Mouse (Mus musculus): ENCODE measurements at regions not wholly inside any gene's neighbourhood (a gene's known extent, or its start where the extent isn't known, plus 50 kb on each side); places are given as distances from the start of the nearest gene placed in this dataset.

DNA sequence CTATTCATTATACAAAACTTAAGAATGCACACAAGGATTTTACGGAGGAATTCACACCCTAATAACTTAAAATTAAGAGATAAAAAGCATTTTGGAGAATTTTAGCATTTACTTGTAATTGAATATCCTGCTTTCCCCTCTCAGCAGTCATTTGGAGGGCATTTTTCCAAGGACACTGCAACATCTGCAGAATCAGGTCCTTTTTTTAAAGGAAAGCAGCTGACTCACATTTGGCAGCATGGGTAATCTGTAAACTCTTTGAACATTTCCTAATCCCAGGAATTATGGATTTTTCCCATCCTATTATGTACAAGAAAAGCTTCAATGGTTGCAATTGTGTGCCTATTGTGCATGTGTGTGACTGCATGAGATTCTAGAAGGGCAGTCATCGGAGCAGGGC, 112.0 kb downstream of the Gm19410 start:
- no peak for DNase-seq (ENCODE audit: low read depth, low spot score)

GRCm38 (mm10) chr8:35881810-35882209, 116.2 kb downstream of the Gm19410 start:
- no peak for DNase-seq (ENCODE audit: low read depth, low spot score)

GRCm38 (mm10) chr8:35882638-35883455, 117.3 kb downstream of the Gm19410 start:
- DNase-seq (ENCODE audit: low read depth, low spot score) = no peak

GRCm38 (mm10) chr8:35883456-35883780, 117.8 kb downstream of the Gm19410 start:
- no peak for DNase-seq (ENCODE audit: low read depth, low spot score)

- DNase-seq (ENCODE audit: low read depth, low spot score) = no peak
Observed at GRCm38 (mm10) chr8:35884545-35884944, 119.0 kb downstream of the Gm19410 start.

DNA sequence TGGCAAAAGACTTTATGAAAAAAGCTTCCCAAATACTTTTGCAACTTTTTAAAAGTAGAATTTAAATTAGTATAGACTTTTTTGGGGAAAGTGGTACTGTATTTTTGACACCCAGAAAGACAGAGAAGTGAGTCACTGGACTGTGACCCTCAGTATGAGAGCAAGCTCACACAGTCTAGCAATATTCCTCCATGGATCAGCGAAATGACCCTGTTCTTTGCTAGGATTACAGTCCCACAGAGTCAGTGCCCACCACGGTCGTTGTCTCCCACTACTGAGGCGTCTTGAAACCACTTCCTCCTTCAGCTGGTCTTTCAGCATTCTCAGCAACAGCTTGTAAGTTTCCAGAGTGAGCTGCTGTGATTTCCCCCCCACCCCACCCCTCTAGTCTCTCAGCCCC, 124.5 kb downstream of the Gm19410 start:
- no peak for DNase-seq (ENCODE audit: low read depth, low spot score)

- no peak for DNase-seq (ENCODE audit: low read depth, low spot score)
Observed at GRCm38 (mm10) chr8:35891769-35892168, 126.2 kb downstream of the Gm19410 start.

DNA sequence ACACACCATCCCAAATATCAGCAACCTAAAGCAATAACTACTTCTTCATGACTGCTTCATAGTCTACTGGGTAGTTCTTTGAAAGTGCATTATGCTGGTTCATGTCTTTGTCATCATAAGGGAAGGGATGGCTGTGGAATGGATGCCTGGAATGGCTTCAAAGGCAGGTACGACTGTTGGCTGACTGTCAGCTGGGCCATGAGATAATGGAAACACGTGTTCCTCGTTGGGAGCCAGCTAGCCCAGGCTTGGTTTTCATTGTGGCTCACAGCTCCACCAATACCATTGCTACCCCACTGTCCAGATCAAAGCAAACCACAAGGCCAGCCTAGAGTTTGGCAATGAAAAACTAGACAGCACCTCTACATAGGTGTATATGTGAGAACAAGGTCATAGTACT, 132.9 kb downstream of the Gm19410 start:
- no peak for DNase-seq (ENCODE audit: low read depth, low spot score)

GRCm38 (mm10) chr8:35901490-35901889, 135.9 kb downstream of the Gm19410 start:
- DNase-seq (ENCODE audit: low read depth, low spot score) = no peak

DNA sequence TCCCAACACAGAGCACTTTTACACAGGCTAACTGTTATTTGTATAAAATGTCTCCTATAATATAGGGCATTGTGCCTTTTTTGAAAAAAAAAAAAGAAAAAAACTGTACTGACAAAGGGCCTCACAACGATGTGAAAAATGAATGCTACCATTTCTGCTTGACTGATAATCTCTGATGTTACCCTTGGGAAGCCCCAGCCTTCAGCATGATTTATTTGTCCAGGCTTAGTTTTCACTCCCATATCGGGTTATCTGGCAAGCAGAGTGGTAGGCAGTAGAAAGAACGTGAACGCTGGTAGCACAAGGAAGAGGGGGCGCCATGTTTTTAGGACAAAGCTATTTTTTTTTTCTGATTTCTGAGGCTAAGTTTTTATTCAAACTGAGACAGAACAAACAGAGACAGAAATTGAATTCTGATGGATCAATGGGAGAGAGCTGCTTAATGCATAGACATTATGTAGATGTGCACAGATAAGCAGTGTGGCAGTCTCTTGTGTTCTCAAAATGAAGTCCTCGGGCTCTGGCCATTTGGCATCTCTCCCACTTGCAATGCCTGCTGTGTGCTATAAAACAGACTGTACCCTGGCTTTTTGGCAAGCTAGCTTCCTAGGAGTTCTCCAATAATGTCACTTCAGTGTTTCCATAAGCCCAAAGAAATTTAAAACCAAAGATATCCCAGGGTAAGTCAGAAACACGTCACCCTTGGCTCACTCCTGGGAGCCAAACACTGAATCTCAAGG, 139.3 kb downstream of the Gm19410 start:
- no peak for DNase-seq (ENCODE audit: low read depth, low spot score)

- DNase-seq (ENCODE audit: low read depth, low spot score) = no peak
Observed at GRCm38 (mm10) chr8:35907998-35908397, 142.4 kb downstream of the Gm19410 start.

GRCm38 (mm10) chr8:35912264-35912663, 146.7 kb downstream of the Gm19410 start:
- DNase-seq (ENCODE audit: low read depth, low spot score) = no peak

- no peak for DNase-seq (ENCODE audit: low read depth, low spot score)
Observed at GRCm38 (mm10) chr8:35915878-35916518, 150.4 kb downstream of the Gm19410 start.

- DNase-seq (ENCODE audit: low read depth, low spot score) = no peak
Observed at GRCm38 (mm10) chr8:35917573-35917972, 152.0 kb downstream of the Gm19410 start.

DNA sequence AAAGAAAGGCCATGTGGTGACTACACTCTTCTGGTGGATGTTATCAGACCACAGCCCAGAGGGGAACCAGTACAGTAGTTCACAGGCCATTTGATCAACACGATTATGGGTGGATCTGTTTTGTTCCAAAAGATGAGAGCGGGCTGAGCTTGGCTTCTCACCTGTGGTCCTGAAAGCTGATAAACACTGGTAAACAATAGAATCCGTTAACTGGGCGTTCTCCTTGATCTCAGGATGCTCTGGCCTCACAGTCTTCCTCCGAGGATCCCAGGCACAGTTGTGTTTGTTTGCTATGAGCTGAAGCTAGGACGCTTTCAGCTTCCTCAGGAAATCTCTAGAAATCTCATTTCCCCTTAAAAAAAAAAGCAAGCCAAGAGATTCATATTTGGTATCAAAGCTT, 153.9 kb downstream of the Gm19410 start:
- peak; percentile 9 for DNase-seq (ENCODE audit: low read depth, low spot score)

- no peak for DNase-seq (ENCODE audit: low read depth, low spot score)
Observed at GRCm38 (mm10) chr8:35919859-35920675, 154.5 kb downstream of the Gm19410 start.

DNA sequence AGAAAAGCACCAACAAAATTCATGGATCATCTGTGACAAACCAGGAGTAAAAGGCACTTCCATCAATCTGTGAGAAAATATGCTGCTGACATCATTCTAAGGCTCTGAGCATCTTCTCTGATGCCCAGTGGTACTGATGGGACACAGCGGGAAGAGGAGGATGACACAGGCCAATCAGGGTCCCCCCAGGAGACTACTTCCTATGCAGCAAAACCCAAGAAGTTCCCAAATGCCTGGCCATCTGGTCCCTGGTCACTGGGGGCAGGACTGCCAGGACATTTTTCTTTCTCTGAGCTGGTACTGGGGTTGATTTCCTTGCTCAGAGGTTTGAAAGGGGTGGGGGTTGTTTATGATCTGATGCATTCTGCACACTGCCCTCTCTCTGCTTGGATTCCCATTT, 158.4 kb downstream of the Gm19410 start:
- no peak for DNase-seq (ENCODE audit: low read depth, low spot score)

DNA sequence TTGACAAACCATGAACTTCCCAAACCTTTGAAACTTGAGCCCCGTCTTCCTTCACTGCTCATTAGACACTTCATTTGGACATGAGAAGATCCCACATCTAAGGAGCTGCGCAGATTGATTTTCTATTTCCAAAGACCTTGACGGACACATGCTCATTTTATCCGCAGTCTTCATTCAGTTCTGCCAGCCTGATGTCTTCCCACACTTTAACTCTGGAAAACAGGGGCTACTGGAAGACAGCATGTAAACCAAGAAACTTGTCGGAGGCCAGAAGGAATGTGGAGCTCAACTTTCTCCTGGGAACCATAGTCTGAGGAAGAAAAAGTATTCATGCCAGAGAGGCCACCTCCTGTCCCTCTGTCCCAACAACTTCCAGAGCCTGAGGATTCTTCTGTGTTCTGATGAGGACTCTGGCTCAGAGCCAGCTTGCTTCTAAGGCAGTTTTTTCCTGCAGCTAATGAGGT, 161.8 kb downstream of the Gm19410 start:
- no peak for DNase-seq (ENCODE audit: low read depth, low spot score)

GRCm38 (mm10) chr8:35930291-35930690, 164.7 kb downstream of the Gm19410 start:
- no peak for DNase-seq (ENCODE audit: low read depth, low spot score)

GRCm38 (mm10) chr8:35933186-35934114, 167.9 kb downstream of the Gm19410 start:
- DNase-seq (ENCODE audit: low read depth, low spot score) = no peak
